Mouse (Mus musculus) liver, adult 2 months (tissue): ENCODE data around the gene Tmem87b. TPM values are rescaled to one million over a fixed set of nuclear protein-coding genes. Genes with fewer than 3 reads are reported as not detected.

Experiments
- DNase-seq: peaks from one replicate; pipeline ENCODE4 v3.0.0-alpha.2; 2011; ENCODE audit warnings: low read depth, low spot score; ENCODE audit errors: extremely low read depth
- H3K27ac ChIP-seq: fragments of 200-500 bp; replicated peaks from 2 replicates; pipeline ENCODE4 v1.5.1; 2012; ENCODE audit warnings: low read depth, mild to moderate bottlenecking, control low read depth, inconsistent platforms, low read length; ENCODE audit not compliant: insufficient read depth
- H3K27me3 ChIP-seq: fragments of 200-500 bp; 2 replicates; pipeline ENCODE4 v1.6.1; 2012; ENCODE audit warnings: mild to moderate bottlenecking, moderate library complexity, low read length, inconsistent platforms; ENCODE audit not compliant: control insufficient read depth, insufficient read depth
- H3K36me3 ChIP-seq: fragments of 200-500 bp; 2 replicates; pipeline ENCODE4 v1.6.1; 2012; ENCODE audit warnings: low read length, inconsistent platforms; ENCODE audit not compliant: control insufficient read depth, insufficient read depth
- H3K4me1 ChIP-seq: fragments of 200-500 bp; 2 replicates; pipeline ENCODE4 v1.6.1; 2011; ENCODE audit warnings: low read length; ENCODE audit not compliant: control insufficient read depth, insufficient read depth
- H3K4me3 ChIP-seq: fragments of 200-500 bp; 2 replicates; pipeline ENCODE4 v1.5.1; 2011; ENCODE audit warnings: low read depth, mild to moderate bottlenecking, control low read depth, low read length, moderate library complexity; ENCODE audit not compliant: insufficient read depth
- H3K79me2 ChIP-seq: fragments of 200-500 bp; 2 replicates; pipeline ENCODE4 v1.6.1; 2012; ENCODE audit warnings: inconsistent platforms, mild to moderate bottlenecking, low read length, moderate library complexity; ENCODE audit not compliant: control insufficient read depth, insufficient read depth
- H3K9ac ChIP-seq: fragments of 200-500 bp; 2 replicates; pipeline ENCODE4 v1.6.1; 2012; ENCODE audit warnings: low read depth, mild to moderate bottlenecking, control low read depth, inconsistent platforms, low read length
- CTCF ChIP-seq: fragments of 200-500 bp; IDR thresholded peaks from 2 replicates; pipeline ENCODE4 v1.5.1; 2011; ENCODE audit warnings: low read depth, low read length, control low read depth
- POLR2A ChIP-seq: fragments of 200-500 bp; IDR thresholded peaks from 2 replicates; pipeline ENCODE4 v1.6.1; 2011; ENCODE audit warnings: low read length, control low read depth; ENCODE audit not compliant: insufficient read depth; ENCODE audit errors: extremely low read depth
- WGBS: fragments of 180-500 bp; shearing (Covaris S2); methylation state at CpG from one replicate; pipeline ENCODE4 v1.1.7; 2018; 5-methylcytosine and 5-hydroxymethylcytosine counted together
- polyA plus RNA-seq: library from polyadenylated mRNA; depleted of rRNA; stranded (reverse); fragments of >200 nt; gene quantifications from 2 replicates; pipeline ENCODE4 v1.2.3, GENCODE M21; 2012
- total RNA-seq: library from RNA; depleted of rRNA; stranded (reverse); fragments of >200 nt; gene quantifications from 2 replicates; pipeline ENCODE4 v1.2.3, GENCODE M21; 2014

Tmem87b gene
- total and polyA plus RNA-seq, 2 experiments: 6.9 to 23.4 TPM

DNA sequence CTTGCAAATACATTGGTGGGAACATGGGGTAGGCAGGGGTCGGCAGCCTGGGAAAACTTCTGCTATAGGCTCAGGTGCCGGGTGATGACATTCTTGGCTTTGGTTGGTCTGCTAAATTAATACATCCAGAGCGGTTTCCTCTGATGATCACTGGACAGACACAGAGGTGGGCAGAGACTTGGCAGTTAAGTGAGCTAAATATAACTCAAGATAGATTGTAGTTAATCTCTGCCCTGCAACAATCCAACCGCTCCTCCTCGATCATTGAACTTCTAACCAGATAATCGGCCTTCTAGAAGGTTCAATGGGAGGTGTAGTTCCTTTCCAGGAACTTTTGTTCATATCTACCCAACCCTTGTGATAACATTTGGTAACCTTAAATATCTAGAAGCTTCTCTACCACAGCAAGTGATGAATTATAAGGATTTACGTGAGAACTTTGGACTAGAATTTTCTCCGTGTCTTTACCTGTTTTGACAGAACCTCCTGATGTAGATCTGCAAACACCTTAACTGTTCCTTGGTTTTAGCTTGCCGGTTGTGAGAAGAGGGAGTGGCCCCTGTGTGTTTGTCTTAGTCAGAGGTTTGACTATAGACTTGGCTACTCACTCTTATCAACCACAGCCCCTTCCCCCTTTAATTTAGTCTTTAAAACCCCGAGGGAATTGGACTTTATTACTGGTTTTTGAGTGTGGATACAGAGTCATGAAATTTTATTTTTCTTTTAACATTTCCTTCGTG, 26.9 kb upstream of the Tmem87b start:
- DNase-seq: no peak
- Histone ChIP-seq H3K36me3 (peaks cover 52% of the 10 kb centered on the region), H3K27ac (no peak overlapping the region), H3K4me3 (no peak overlapping the region), H3K27me3 (no peaks in the 10 kb centered on the region), H3K4me1 (no peaks in the 10 kb centered on the region), H3K9ac (no peak overlapping the region), H3K79me2 (no peaks in the 10 kb centered on the region)
- no peak for TF ChIP-seq POLR2A
- WGBS: 83% methylated on average over 11 of the region's 11 CpGs

DNA sequence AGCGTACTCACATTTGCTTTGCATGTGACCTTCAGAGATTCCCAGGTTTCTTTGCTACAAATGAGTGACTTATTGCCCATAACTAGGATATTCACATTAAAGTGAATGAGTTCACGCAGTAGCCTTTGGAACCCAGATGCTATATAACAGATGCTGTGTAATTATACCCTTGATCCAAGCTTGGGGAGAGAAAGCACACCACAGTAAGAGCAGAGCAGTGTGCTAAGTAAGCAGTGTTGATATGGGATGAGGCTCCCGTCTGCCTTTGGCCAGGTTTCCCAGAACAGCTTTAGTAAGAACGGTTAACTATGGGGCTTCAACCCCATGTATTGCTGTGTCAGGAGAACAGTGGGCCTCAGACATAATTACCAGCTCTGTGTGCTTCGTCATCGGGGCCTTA, 24.0 kb upstream of the Tmem87b start:
- DNase-seq: no peak
- Histone ChIP-seq H3K27me3 (no peaks in the 10 kb centered on the region), H3K4me1 (no peaks in the 10 kb centered on the region), H3K27ac (no peak overlapping the region), H3K9ac (no peak overlapping the region), H3K79me2 (no peaks in the 10 kb centered on the region), H3K4me3 (no peak overlapping the region), H3K36me3 (peaks cover 63% of the 10 kb centered on the region)
- WGBS: 93% methylated on average over 6 of the region's 6 CpGs
- TF ChIP-seq POLR2A (no peak), CTCF (no peak)

DNA sequence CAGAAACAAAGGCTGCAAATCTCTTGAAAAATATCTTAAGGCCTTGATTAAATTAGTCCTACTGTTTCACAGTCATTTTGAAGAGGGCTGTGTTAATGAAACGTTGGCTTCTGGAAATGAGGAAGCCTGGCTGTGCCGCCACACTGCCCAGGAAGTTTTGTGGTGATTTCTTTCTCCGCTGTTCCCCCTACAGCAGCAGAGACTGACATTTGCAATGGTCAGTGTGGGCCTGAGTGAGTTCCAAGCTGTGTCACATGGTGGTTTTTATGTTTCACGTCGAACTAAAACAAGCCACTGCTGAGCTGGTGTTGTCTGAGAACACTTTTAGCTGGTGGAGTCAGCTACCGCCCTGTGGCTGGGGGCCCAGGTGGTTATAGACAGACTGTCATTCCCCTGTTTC, 21.5 kb upstream of the Tmem87b start:
- Histone ChIP-seq H3K27me3 (no peaks in the 10 kb centered on the region), H3K4me3 (no peak overlapping the region), H3K9ac (no peak overlapping the region), H3K36me3 (peaks cover 71% of the 10 kb centered on the region), H3K79me2 (no peaks in the 10 kb centered on the region), H3K27ac (no peak overlapping the region), H3K4me1 (no peaks in the 10 kb centered on the region)
- WGBS: 79% methylated on average over 6 of the region's 6 CpGs
- no peak for DNase-seq
- TF ChIP-seq POLR2A (no peak), CTCF (no peak)

DNA sequence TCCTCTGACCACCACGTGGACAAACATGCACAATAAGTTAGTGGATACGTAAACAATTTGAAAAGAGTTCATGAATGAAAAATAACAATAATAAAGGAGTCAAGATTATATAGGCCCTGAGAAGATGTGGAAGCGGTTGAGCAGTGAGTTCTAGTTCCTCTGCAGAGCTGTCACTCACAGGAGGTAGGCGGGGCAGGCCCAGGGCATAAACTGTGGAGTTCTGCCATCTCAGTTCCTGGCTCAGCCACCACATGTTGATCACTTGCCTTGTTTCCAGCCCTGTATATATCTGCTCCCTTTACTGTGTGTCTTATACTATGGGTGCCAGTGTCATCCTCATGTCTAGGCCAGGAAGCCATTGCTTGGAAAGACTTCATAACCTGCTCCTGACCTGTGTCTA, 14.5 kb upstream of the Tmem87b start:
- Histone ChIP-seq H3K9ac (no peak overlapping the region), H3K27me3 (no peaks in the 10 kb centered on the region), H3K4me1 (no peaks in the 10 kb centered on the region), H3K36me3 (peaks cover 44% of the 10 kb centered on the region), H3K79me2 (no peaks in the 10 kb centered on the region), H3K27ac (no peak overlapping the region), H3K4me3 (no peak overlapping the region)
- no peak for DNase-seq
- WGBS: 89% methylated on average over 4 of the region's 4 CpGs
- no peak for TF ChIP-seq POLR2A
- TF ChIP-seq CTCF: no peak

- no peak overlapping the region for H3K27ac ChIP-seq
- 54% methylated on average over 4 of the region's 4 CpGs for WGBS
- TF ChIP-seq POLR2A: no peak
- TF ChIP-seq CTCF: no peak
- no peak for DNase-seq
- H3K36me3 ChIP-seq: peaks cover 25% of the 10 kb centered on the region
- no peak overlapping the region for H3K9ac ChIP-seq
- no peaks in the 10 kb centered on the region for H3K27me3 ChIP-seq
- no peaks in the 10 kb centered on the region for H3K4me1 ChIP-seq
- H3K4me3 ChIP-seq: no peak overlapping the region
- no peaks in the 10 kb centered on the region for H3K79me2 ChIP-seq
Observed at GRCm38 (mm10) chr2:128805341-128805740, 12.6 kb upstream of the Tmem87b start.

DNA sequence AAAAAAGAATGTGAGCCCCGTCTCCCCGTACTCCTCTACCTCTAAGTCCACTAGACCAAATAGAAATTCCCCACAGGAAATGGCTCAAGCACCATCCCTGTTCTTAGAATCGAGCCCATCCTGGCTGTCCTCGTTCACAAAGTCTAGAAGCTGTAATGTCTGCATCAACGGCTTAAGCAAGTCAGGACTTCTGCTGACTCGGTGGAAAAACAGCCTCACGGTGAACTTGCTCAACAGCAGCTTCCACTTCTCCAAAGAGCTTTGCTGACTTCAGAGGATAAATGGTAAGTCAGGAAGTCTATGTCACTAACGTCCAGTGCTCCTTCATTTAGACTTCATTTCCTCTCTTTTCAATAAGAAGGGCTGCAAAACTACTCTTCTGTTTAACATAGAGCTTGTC, 11.4 kb upstream of the Tmem87b start:
- WGBS: 57% methylated on average over 8 of the region's 8 CpGs
- Histone ChIP-seq H3K27me3 (no peaks in the 10 kb centered on the region), H3K4me1 (no peaks in the 10 kb centered on the region), H3K27ac (no peak overlapping the region), H3K9ac (no peak overlapping the region), H3K4me3 (no peak overlapping the region), H3K36me3 (peaks cover 14% of the 10 kb centered on the region), H3K79me2 (no peaks in the 10 kb centered on the region)
- peak; percentile 54 for DNase-seq
- no peak for TF ChIP-seq CTCF
- no peak for TF ChIP-seq POLR2A
